Mouse (Mus musculus): ENCODE measurements at regions not wholly inside any gene's neighbourhood (a gene's known extent, or its start where the extent isn't known, plus 50 kb on each side); places are given as distances from the start of the nearest gene placed in this dataset.
"Not testable (repeated sequence)": the region's sequence is repeated elsewhere in the genome, so short reads cannot be mapped to it uniquely, and the experiment has no call there.

- no peak for DNase-seq (ENCODE audit: low spot score)
- Histone ChIP-seq H3K9ac (ENCODE audit: low read length) (no peak overlapping the region), H3K27me3 (ENCODE audit: control insufficient read depth, insufficient read depth, low read length) (no peaks in the 10 kb centered on the region), H3K36me3 (ENCODE audit: control insufficient read depth, insufficient read depth, low read length) (no peaks in the 10 kb centered on the region), H3K4me3 (ENCODE audit: low read depth, low read length) (no peak overlapping the region), H3K27ac (replicated peaks; ENCODE audit: low read depth, low read length) (no peak overlapping the region), H3K4me1 (ENCODE audit: control insufficient read depth, insufficient read depth, low read length) (no peaks in the 10 kb centered on the region), H3K9me3 (ENCODE audit: control insufficient read depth, low read length) (no peaks in the 10 kb centered on the region), H3K4me2 (ENCODE audit: low read depth, severe bottlenecking) (no peak overlapping the region)
- no peak for ATAC-seq (ENCODE audit: insufficient number of reproducible peaks, low FRiP score, low TSS enrichment, low read depth)
These were observed 90.4 kb upstream of the Sipa1l1 start for GRCm38 (mm10) chr12:82078740-82079139.

GRCm38 (mm10) chr12:82080196-82080880 is 88.8 kb upstream of the Sipa1l1 start:
- no peaks in the 10 kb centered on the region for H3K36me3 ChIP-seq (ENCODE audit: control insufficient read depth, insufficient read depth, low read length)
- H3K4me1 ChIP-seq (ENCODE audit: control insufficient read depth, insufficient read depth, low read length) = no peaks in the 10 kb centered on the region
- no peaks in the 10 kb centered on the region for H3K27me3 ChIP-seq (ENCODE audit: control insufficient read depth, insufficient read depth, low read length)
- no peak overlapping the region for H3K4me3 ChIP-seq (ENCODE audit: low read depth, low read length)
- no peaks in the 10 kb centered on the region for H3K9me3 ChIP-seq (ENCODE audit: control insufficient read depth, low read length)
- ATAC-seq (ENCODE audit: insufficient number of reproducible peaks, low FRiP score, low TSS enrichment, low read depth) (no peak), DNase-seq (ENCODE audit: low spot score) (no peak)
- no peak overlapping the region for H3K9ac ChIP-seq (ENCODE audit: low read length)
- H3K4me2 ChIP-seq (ENCODE audit: low read depth, severe bottlenecking) = no peak overlapping the region
- WGBS = 88% methylated on average over 6 of the region's 6 CpGs
- no peak overlapping the region for H3K27ac ChIP-seq (replicated peaks; ENCODE audit: low read depth, low read length)

- not testable (repeated sequence) for H3K9ac ChIP-seq (ENCODE audit: low read length); H3K4me3 ChIP-seq (ENCODE audit: low read depth, low read length); ATAC-seq (ENCODE audit: insufficient number of reproducible peaks, low FRiP score, low TSS enrichment, low read depth); H3K9me3 ChIP-seq (ENCODE audit: control insufficient read depth, low read length); H3K4me1 ChIP-seq (ENCODE audit: control insufficient read depth, insufficient read depth, low read length); H3K27me3 ChIP-seq (ENCODE audit: control insufficient read depth, insufficient read depth, low read length); H3K27ac ChIP-seq (replicated peaks; ENCODE audit: low read depth, low read length); H3K4me2 ChIP-seq (ENCODE audit: low read depth, severe bottlenecking); DNase-seq (ENCODE audit: low spot score); H3K36me3 ChIP-seq (ENCODE audit: control insufficient read depth, insufficient read depth, low read length)
- WGBS = 95% methylated on average over 3 of the region's 4 CpGs
These were observed 86.5 kb upstream of the Sipa1l1 start for GRCm38 (mm10) chr12:82082596-82082995.

GRCm38 (mm10) chr12:82085771-82086400 is 83.2 kb upstream of the Sipa1l1 start:
- Histone ChIP-seq H3K27me3 (ENCODE audit: control insufficient read depth, insufficient read depth, low read length) (no peaks in the 10 kb centered on the region), H3K36me3 (ENCODE audit: control insufficient read depth, insufficient read depth, low read length) (no peaks in the 10 kb centered on the region), H3K4me1 (ENCODE audit: control insufficient read depth, insufficient read depth, low read length) (no peaks in the 10 kb centered on the region), H3K9me3 (ENCODE audit: control insufficient read depth, low read length) (no peaks in the 10 kb centered on the region), H3K9ac (ENCODE audit: low read length) (no peak overlapping the region), H3K27ac (replicated peaks; ENCODE audit: low read depth, low read length) (no peak overlapping the region), H3K4me3 (ENCODE audit: low read depth, low read length) (no peak overlapping the region), H3K4me2 (ENCODE audit: low read depth, severe bottlenecking) (no peak overlapping the region)
- DNase-seq (ENCODE audit: low spot score) (no peak), ATAC-seq (ENCODE audit: insufficient number of reproducible peaks, low FRiP score, low TSS enrichment, low read depth) (no peak)
- WGBS = 53% methylated on average over 7 of the region's 7 CpGs

- no peak for ATAC-seq (ENCODE audit: insufficient number of reproducible peaks, low FRiP score, low TSS enrichment, low read depth)
- H3K4me2 ChIP-seq (ENCODE audit: low read depth, severe bottlenecking) = no peak overlapping the region
These were observed 82.7 kb upstream of the Sipa1l1 start for GRCm38 (mm10) chr12:82086441-82086840.

GRCm38 (mm10) chr12:82089288-82089687 is 79.8 kb upstream of the Sipa1l1 start:
- Histone ChIP-seq H3K4me2 (ENCODE audit: low read depth, severe bottlenecking) (no peak overlapping the region), H3K27ac (replicated peaks; ENCODE audit: low read depth, low read length) (no peak overlapping the region), H3K36me3 (ENCODE audit: control insufficient read depth, insufficient read depth, low read length) (no peaks in the 10 kb centered on the region), H3K9me3 (ENCODE audit: control insufficient read depth, low read length) (no peaks in the 10 kb centered on the region), H3K4me1 (ENCODE audit: control insufficient read depth, insufficient read depth, low read length) (no peaks in the 10 kb centered on the region), H3K4me3 (ENCODE audit: low read depth, low read length) (no peak overlapping the region), H3K9ac (ENCODE audit: low read length) (no peak overlapping the region), H3K27me3 (ENCODE audit: control insufficient read depth, insufficient read depth, low read length) (no peaks in the 10 kb centered on the region)
- ATAC-seq (ENCODE audit: insufficient number of reproducible peaks, low FRiP score, low TSS enrichment, low read depth) (no peak), DNase-seq (ENCODE audit: low spot score) (no peak)
- WGBS = 84% methylated on average over 6 of the region's 6 CpGs

More at GRCm38 (mm10) chr12:82086441-82086840, 82.7 kb upstream of the Sipa1l1 start:
- Histone ChIP-seq H3K27ac (replicated peaks; ENCODE audit: low read depth, low read length) (no peak overlapping the region), H3K36me3 (ENCODE audit: control insufficient read depth, insufficient read depth, low read length) (no peaks in the 10 kb centered on the region), H3K9ac (ENCODE audit: low read length) (no peak overlapping the region), H3K9me3 (ENCODE audit: control insufficient read depth, low read length) (no peaks in the 10 kb centered on the region), H3K27me3 (ENCODE audit: control insufficient read depth, insufficient read depth, low read length) (no peaks in the 10 kb centered on the region), H3K4me1 (ENCODE audit: control insufficient read depth, insufficient read depth, low read length) (no peaks in the 10 kb centered on the region), H3K4me3 (ENCODE audit: low read depth, low read length) (no peak overlapping the region)
- DNase-seq (ENCODE audit: low spot score) = no peak

GRCm38 (mm10) chr12:82093317-82093716 is 75.8 kb upstream of the Sipa1l1 start:
- Histone ChIP-seq H3K27me3 (ENCODE audit: control insufficient read depth, insufficient read depth, low read length) (no peaks in the 10 kb centered on the region), H3K4me1 (ENCODE audit: control insufficient read depth, insufficient read depth, low read length) (no peaks in the 10 kb centered on the region), H3K4me2 (ENCODE audit: low read depth, severe bottlenecking) (no peak overlapping the region), H3K9ac (ENCODE audit: low read length) (no peak overlapping the region), H3K27ac (replicated peaks; ENCODE audit: low read depth, low read length) (no peak overlapping the region), H3K4me3 (ENCODE audit: low read depth, low read length) (no peak overlapping the region), H3K9me3 (ENCODE audit: control insufficient read depth, low read length) (no peaks in the 10 kb centered on the region; the same call in 1 of the 2 replicates), H3K36me3 (ENCODE audit: control insufficient read depth, insufficient read depth, low read length) (no peaks in the 10 kb centered on the region)
- DNase-seq (ENCODE audit: low spot score) (peak; percentile 40), ATAC-seq (ENCODE audit: insufficient number of reproducible peaks, low FRiP score, low TSS enrichment, low read depth) (no peak)
- 68% methylated on average over 7 of the region's 7 CpGs for WGBS

GRCm38 (mm10) chr12:82095396-82095795 is 73.7 kb upstream of the Sipa1l1 start:
- Histone ChIP-seq H3K27ac (replicated peaks; ENCODE audit: low read depth, low read length) (no peak overlapping the region), H3K27me3 (ENCODE audit: control insufficient read depth, insufficient read depth, low read length) (no peaks in the 10 kb centered on the region), H3K4me2 (ENCODE audit: low read depth, severe bottlenecking) (no peak overlapping the region), H3K36me3 (ENCODE audit: control insufficient read depth, insufficient read depth, low read length) (no peaks in the 10 kb centered on the region), H3K9ac (ENCODE audit: low read length) (no peak overlapping the region), H3K4me1 (ENCODE audit: control insufficient read depth, insufficient read depth, low read length) (no peaks in the 10 kb centered on the region), H3K9me3 (ENCODE audit: control insufficient read depth, low read length) (no peaks in the 10 kb centered on the region; the same call in 1 of the 2 replicates), H3K4me3 (ENCODE audit: low read depth, low read length) (no peak overlapping the region)
- 94% methylated on average over 1 of the region's 1 CpGs for WGBS
- DNase-seq (ENCODE audit: low spot score) (no peak), ATAC-seq (ENCODE audit: insufficient number of reproducible peaks, low FRiP score, low TSS enrichment, low read depth) (no peak)
